8 mouse cellular contexts compared by ENCODE assay signal in the genomic region with DNA sequence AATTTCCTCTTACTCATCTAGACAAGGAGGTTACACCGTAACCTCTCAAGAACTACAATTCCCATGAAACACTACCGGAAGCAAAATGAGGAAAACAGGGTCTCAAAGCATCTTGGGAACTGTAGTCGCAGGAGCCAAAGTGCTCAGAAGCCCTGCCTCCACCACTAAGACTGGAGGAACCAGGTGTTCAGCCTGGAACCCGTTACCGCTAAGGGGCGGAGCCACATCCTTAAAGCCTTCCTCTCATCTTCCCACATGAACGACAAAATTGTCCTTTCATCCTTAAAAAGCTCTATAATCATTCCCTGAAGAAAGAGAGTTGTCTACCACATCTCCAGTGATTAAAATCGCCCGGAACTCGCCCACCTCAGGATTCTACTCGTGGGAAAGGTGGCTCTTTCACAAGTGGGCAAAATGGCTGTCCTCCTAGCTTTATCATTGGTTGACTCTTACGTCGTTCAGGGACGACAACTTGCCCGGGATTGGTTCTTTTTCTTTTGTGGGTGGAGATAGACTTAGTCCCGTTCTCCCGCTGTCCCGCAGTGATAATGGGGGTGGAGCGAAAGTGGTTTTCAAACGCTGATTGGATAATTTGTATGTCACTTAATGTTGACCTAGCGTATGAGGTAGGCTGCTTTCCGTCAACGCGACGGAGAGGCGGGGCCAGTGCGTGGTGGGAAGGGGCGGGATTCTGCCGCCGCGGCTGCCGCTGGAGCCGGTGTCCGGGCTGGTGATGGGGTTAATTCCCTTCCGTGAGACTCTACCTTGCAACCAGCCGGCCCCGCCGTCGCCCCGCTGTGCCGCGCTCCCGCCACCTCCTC. TPM values are rescaled to one million over a fixed set of nuclear protein-coding genes. Genes with fewer than 3 reads are reported as not detected.
DNase-seq lines count a peak whose midpoint lies in the region; ATAC-seq lines count a peak whose summit lies in the region.

Gene Zranb3, minus strand, starts transcription at position 407 of the 821 bp plus-strand sequence.
Gene R3hdm1, plus strand, starts transcription at position 661 of the 821 bp plus-strand sequence.

- DNase-seq in adrenal gland, adult (ENCODE audit: inconsistent age in 2 of 2, low spot score in 1 of 2), result peak; percentile 97 to 99
- peak; percentile 99 for DNase-seq in embryo, embryonic 10.5 days (ENCODE audit: low spot score)
- peak; percentile 93 for DNase-seq in gastrocnemius, postnatal 14 days
- DNase-seq in left cerebral cortex, postnatal 10 days (ENCODE audit: extremely low spot score in 1 of 2, low spot score in 2 of 2), result peak; percentile 97 to 100
- DNase-seq in right cerebral cortex, postnatal 25 days, result peak; percentile 95
- peak; percentile 92 to 93 for DNase-seq in urinary bladder, postnatal 4 days (ENCODE audit: low spot score in 2 of 2)

- peak; percentile 88 for ATAC-seq in inflammation-experienced regulatory T-cells, adult 6 months
- ATAC-seq in megakaryocyte-erythroid progenitor cell, adult 5-6 weeks (replicated peaks; ENCODE audit: low FRiP score, low TSS enrichment, poor library complexity, severe bottlenecking), result peak; percentile 92

- intact Hi-C loops in gastrocnemius, postnatal 14 days (cut with DNase I; ENCODE audit: low total_unique reads), result no loop called here
- intact Hi-C loops in left cerebral cortex, postnatal 10 days (cut with DNase I), result no loop called here

RNA-seq across cellular contexts. Expression of gene Zranb3, which starts in this region (rescaled TPM):
- 1 to 10 TPM; 3.9 to 5.3 TPM for total RNA-seq in gastrocnemius, postnatal 14 days (2021)
- 1 to 10 TPM in 2 of 3 experiments, under 1 TPM in 1; 0.94 to 5.1 (median 1.6) TPM for polyA plus RNA-seq in inflammation-experienced regulatory T-cells, adult 6 months (2017; shearing (Covaris generic))
- total RNA-seq in left cerebral cortex, postnatal 10 days (2021), result 1 to 10 TPM; 8.7 to 9.8 TPM
- 11.2 and 23.1 TPM in 2 replicates for total RNA-seq in megakaryocyte-erythroid progenitor cell, adult 5-6 weeks (2014; fragmentation: Nextera tagmentation)
- 16.2 and 16.5 TPM in 2 replicates for total RNA-seq in megakaryocyte-erythroid progenitor cell, adult 5-6 weeks (2017)

RNA-seq across cellular contexts. Expression of gene R3hdm1, which starts in this region (rescaled TPM):
- total RNA-seq in gastrocnemius, postnatal 14 days (2021), result 10 to 100 TPM; 44.9 to 57.4 TPM
- 100 to 1,000 TPM in 2 of 3 experiments, 10 to 100 TPM in 1; 85.4 to 134 (median 108) TPM for polyA plus RNA-seq in inflammation-experienced regulatory T-cells, adult 6 months (2017; shearing (Covaris generic))
- 100 to 1,000 TPM; 327 to 329 TPM for total RNA-seq in left cerebral cortex, postnatal 10 days (2021)
- total RNA-seq in megakaryocyte-erythroid progenitor cell, adult 5-6 weeks (2014; fragmentation: Nextera tagmentation), result 183 and 186 TPM in 2 replicates
- 71.9 and 89.3 TPM in 2 replicates for total RNA-seq in megakaryocyte-erythroid progenitor cell, adult 5-6 weeks (2017)

Comparison
In these comparisons a context has a peak if more than half of its experiments do, and no peak if none do; other contexts are left out.
1. Peak in every context shown above with its lines: DNase-seq and ATAC-seq.